Mouse (Mus musculus): ENCODE data around the gene Aftph.

The Aftph gene

DNA sequence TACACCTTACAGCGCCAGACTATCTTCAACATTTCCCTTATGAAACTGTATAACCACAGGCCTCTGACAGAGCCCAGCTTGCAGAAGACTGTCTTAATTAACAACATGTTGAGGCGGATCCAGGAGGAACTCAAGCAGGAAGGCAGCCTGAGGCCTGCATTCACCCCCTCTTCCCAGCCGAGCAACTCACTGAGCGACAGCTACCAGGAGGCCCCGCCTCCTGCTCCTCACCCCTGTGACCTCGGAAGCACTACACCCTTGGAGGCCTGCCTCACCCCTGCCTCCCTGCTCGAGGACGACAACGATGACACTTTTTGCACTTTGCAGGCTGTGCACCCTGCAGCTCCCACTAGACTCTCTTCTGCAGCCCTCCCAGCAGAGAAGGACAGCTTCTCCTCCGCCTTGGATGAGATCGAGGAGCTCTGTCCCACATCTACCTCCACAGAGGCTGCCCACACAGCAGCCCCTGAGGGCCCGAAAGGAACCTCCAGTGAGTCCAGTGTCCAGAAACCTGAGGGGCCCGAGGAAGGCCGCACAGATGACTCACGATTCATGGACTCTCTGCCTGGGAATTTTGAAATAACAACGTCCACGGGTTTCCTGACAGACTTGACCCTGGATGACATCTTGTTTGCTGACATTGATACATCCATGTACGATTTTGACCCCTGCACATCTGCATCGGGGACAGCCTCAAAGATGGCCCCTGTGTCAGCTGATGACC is 93.3 kb downstream of the Aftph start:
- DNase-seq (ENCODE audit: low spot score): peak; percentile 51

DNA sequence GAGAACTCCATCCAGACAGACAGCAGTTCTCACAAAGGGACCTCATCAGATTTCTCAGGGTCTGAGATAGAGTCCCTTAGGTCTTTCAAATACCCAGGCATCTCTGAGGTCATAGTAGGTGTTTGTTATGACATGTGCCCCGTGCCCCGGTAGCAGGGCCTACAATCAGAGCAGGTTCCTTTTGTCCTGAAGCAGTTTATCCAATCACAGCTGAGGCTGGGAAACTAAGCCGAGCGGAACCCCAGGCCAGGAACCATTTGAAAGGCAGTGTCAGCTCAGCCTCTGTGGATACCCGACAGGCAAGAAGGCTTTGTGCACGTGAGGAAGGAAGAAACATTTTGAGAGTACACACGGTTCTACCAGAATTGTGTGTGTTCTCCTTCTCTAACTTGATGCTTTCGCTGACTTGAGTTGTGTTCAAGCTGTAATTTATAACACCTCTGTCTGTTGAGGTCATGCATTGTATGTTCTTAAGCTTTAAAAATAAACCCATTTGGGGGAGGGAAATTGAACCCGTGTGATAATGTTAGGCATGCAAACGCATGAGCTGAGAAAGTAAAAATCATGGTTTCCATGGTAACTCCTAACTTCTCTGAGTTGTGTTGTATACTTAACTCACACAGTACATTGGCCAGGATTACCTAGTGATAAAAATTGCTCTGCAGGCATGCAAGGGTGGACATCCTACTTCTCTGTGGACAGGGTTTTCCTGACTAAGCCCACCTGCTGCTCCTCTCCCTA is 94.2 kb downstream of the Aftph start:
- DNase-seq (ENCODE audit: low spot score): no peak

DNA sequence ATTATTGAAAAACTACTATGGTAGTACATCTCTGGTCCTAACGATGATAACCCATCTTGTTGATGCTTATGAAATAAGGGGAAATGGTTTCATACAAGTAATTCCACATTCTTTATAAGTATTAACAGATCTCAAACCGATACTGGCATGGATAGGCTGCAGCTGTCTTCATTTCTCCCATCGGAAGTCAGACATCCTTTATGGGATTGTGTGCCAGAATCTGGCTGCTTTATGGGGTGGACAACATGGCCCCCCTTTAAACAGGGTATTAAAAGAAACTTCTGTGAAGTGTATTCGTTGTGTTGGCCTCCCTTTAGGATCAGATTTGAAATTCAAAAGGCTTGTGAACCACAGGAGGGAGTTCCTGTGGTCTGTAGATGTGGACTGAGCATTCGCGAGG is 95.2 kb downstream of the Aftph start:
- no peak for DNase-seq (ENCODE audit: low spot score)

DNA sequence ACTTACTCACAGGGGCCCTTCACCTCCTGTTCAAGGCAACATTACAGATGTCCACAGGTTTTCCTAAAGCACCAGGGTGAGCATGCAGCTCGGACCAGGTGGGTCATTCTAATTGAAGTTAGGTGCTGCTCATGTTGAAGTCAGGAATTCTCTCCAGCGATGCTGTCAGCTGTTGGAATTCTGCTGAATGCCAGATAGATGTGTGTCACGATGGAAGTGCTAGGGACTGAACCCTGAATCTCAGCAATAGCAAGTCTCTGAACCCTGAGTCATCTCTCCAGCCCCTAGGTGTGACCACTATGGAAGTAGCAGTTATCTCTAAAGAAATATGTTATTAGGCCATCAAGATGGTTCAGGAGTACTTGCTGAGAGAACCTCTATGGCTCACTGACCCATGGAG is 95.9 kb downstream of the Aftph start:
- DNase-seq (ENCODE audit: low spot score): no peak

DNA sequence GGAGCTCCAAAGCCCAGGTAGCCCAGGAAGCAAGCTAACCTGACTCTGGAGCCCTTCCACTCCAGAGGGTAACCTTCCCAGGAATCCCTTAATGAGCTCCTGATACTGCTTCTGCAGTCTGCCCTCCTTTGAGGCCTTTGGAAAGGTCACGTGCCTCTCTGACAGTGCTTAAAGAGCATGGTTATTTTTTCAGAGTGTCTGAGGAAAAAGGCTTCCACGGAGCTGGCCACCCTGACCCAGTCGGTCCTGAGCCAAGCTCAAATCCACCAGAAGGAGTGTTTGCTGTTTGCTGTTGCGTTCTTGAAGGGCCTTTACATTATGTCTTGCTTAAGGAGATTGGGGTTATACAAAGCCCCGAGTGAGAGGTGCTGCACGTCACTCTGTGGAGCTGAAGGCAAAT is 96.5 kb downstream of the Aftph start:
- DNase-seq (ENCODE audit: low spot score): no peak

DNA sequence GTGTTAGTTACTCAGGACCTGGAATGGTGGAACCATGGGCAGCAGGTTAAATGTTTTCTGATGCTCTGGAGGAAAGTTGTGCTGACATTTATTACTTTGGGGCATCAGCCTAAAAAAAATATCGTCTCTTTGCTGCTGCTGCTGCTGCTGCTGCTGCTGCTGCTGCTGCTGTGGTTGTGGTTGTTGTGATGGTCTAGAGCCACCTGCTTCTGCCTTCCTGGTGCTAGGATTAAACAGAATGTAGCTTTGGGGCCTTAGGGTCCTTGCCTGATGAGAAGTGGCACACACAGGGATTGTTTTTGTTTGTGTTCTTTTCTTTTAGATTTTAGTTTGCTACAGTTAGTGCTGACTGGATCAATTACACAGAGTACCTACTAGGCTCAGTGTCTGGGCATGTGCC is 97.2 kb downstream of the Aftph start:
- no peak for DNase-seq (ENCODE audit: low spot score)

DNA sequence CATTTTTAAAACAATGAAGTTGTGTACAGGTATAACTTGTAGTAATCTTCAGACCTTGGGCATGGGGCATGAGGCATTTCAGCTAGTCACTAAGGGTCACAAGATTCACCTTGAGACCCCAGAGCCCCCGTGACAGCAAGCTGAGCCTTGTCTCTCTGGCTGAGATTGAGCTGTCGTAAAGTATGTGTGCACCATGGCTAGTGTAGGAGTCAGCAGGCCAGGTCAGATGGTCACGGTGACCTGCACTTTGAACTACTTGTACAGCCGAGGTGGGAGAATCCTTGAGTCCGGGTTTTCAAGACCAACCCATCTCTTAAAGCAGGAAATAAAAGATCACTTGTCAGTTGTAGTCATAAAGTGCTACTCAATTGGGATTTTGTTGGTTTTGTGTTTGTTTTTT is 98.2 kb downstream of the Aftph start:
- no peak for DNase-seq (ENCODE audit: low spot score)

DNA sequence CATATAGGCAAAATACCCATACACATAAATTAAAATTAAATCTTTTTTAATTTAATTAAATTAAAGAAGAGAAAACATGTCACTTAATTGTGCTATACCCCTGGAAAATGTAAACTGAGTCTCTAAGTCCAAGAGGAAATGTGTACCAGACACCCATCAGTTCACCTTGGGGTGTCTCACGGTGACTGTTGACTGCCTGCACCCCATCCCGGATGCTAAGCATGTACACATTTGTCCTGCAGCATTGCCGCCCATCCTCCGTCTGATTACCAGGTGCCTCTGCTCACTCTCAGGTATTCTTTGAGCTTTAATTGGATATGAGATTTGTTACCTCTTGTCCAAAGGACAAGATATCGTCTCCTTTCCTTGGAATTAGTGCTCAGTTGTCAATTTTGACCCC is 99.1 kb downstream of the Aftph start:
- no peak for DNase-seq (ENCODE audit: low spot score)

DNA sequence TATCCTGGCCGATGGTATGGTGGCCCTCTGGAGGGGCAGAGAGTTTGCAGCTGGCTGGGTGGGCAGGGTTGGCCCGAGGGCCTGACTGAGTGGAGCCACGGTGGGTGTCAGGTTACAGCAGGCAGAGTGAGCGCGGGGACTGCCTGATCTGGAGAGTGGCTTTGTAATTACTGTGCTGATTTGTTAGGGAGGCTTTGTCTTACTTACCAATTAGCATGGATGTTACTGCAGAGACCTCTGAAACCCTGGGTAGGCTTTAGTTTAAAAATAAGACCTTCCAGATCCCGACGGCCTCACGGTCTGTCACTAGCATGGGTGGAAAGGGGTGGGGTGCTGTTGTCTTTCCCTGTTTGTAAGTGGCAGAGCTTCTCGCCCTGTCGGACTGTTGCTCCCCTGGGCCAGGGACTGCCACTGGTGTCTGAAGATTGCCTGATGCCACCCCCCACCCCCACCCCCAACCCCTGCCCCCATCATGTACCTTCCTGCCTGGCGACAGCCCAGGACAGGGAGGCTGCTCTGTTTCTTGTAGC is 101.4 kb downstream of the Aftph start:
- peak; percentile 82 for DNase-seq (ENCODE audit: low spot score)

DNA sequence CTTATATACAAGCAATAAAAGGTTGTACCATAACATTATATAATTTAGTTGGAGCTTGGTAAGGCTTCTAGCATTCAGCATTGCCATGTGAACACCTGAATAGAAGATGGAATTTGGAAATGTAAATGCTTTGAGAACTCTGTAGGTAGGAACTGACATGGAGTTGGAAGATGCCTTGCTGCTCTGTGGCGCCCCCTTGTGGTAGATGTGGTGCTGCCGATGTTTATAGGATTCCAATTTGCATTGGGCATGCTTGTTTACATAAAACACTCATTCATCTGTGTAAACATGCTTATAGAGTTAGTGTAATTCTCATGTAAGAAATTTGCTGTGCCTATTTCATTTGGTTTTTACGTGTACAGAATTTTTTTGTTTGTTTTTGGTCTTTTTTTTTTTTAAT is 102.5 kb downstream of the Aftph start:
- peak; percentile 87 for DNase-seq (ENCODE audit: low spot score)

DNA sequence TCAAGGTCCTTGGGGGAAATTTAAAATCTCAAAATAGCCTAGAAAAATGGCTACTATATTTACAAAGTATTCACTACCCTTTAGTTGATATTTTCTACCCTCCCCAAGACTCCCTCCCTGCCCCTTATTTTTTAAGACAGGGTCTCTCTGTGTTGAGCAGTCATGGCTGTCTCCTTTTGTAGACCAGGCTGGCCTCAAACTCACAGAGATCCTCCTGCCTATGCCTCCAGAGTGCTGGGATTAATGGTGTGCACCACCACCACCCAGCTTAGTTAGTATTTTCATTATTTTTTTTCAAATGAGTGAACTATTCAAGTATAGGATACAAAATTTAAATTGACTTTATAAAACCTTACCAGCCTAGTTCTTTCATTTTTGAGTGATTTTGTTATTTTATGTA is 104.3 kb downstream of the Aftph start:
- DNase-seq (ENCODE audit: low spot score): no peak

DNA sequence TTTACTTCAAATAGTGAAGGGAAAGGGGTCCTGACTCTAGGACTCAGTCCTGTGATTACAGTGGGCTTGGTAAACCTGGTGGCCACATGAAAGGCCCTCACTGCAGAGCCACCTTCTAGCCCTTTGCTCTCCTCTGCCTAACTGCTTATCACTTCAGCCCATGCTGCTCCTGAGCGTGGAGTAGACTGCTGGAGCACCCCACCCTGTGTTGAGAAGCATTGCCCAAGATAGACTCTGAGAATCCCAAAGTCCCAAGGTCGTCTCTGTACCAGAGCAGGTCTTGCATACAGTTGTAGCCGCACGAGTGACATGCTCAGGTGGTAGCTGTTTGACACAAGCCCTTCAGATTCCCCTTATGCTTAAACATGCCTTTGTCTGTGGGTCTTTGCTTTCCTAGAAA is 105.3 kb downstream of the Aftph start:
- DNase-seq (ENCODE audit: low spot score): no peak

DNA sequence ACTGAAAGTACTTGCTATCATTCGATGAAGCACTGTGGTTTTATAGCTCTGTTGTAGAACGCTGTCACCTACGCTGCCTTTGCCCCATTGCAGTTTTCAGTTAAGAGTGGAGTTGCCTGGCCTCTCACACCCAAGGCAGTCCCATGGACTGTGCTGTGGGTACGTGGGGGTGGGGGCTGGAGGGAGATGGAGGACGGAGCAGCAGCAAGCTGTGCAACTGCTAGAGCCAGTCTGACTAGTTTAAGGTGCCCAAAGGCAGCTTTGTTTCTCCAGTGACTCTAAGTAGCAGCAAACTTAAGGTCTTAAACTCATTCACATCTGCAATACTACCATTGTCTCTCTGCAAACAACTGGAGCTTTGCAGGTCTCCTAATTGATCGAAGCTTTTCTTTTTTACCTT is 105.7 kb downstream of the Aftph start:
- DNase-seq (ENCODE audit: low spot score): no peak

Measured in retina, embryonic 14.5 days (tissue).